Mouse (Mus musculus) G1E (cell line): ENCODE data around the gene Myh9.

Source experiments
- CTCF ChIP-seq: IDR thresholded peaks from 2 replicates; pipeline ENCODE4 v1.5.1; 2012; ENCODE audit warnings: low read depth, low read length, inconsistent platforms, mixed read lengths
- TAL1 ChIP-seq: conservative IDR thresholded peaks from 2 replicates; pipeline ENCODE4 v1.6.1; 2012; ENCODE audit warnings: low read depth, low read length, inconsistent platforms, mixed read lengths

DNA sequence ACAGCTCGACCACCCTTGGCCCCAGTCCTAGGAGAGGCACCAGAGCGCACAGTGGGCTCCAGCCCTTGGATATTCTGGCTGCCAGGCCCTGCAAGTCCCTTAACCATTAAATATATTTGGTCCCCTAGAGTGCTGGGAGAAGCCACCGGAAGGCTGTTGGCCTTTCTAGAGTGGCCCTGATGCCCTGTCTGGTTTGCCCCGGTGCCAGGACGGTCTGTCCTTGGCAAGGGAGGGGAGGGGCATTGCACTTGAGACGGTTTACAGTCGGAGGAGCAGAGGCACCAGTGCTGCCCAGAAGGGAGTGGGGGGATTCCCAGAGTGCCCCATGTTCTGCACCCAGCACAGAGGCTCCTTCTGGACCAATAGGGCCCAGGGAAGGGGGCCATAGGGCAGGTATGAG, 80.9 kb downstream of the Myh9 start:
- TF ChIP-seq TAL1 (no peak), CTCF (no peak)
